Mouse (Mus musculus) induced T-regulatory cell, adult 2 months (primary cell): ENCODE data around the gene Akirin2.

Experiments used
- DNase-seq: peaks from one replicate; pipeline ENCODE4 v3.0.0-alpha.2; 2012; ENCODE audit warnings: low read depth

The Akirin2 gene

DNA sequence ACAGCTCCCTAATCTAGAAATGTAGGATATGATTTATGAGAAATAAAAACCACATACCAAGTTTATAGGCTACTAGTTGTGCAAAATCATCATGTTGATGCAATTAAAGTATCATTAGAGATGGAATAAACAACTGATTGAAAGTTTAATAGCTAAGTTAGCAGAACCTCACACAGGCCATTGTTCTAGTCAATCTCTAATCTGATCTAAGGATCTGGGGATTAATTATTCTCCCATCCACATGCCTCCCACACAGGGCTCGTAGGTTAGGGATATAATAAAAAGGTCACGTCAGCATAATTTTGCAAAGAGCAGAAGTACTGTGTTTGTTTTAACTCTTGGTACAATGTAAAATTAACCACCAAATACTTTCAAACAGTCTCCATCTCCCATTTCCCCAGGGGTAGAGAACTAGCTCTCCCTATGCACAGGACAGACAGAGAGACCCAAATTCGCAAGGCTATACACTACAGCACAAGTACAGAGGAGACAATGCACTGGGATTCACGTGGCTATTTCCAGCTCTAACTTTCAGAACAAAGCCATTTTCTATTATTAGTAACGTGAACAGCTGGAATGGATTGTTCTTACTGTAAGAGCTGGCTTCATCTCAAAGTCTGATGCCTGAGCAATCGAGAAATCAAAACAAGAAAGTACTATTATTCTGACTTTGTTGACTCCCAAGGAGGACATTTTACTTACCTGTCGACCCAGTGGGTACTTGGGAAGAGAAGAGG, 34.3 kb downstream of the Akirin2 start:
- DNase-seq, result no peak

DNA sequence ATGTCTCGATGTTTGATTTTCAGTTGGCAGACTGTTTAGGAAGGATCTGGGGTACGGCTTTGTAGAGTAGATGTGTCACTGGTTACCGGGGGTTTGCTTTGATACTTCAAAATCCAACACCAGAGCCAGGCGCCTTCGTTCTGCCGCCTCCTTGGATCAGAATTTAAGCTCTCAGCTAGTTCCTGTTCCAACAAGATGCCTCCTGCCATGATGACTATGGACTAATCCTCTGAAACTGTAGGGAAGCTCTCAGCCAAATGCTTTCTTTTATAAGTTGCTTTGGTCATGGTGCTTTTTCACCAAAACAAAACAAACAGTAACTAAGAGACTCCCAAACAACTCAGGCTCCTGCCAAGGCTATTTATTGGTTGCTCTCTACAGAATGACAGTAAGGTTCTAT, 52.4 kb downstream of the Akirin2 start:
- DNase-seq, result no peak

DNA sequence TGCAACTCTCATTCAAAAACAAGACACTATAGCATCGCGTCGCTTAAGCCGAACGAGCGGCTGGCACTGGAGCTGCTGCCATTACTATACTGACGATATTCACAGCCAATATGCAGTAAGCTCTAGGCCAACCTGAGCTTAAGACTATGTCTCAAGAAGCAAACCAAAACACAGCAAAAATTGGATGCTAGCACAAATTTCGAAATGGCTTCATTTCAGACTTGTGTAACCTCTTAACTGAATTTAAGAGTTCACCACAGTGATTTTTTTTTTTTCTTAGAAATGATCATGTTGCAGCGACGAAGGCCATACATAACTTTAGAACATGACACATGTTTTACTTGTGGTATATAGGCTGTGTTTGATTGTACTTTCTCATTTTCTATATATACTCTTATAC, 55.9 kb downstream of the Akirin2 start:
- no peak for DNase-seq

DNA sequence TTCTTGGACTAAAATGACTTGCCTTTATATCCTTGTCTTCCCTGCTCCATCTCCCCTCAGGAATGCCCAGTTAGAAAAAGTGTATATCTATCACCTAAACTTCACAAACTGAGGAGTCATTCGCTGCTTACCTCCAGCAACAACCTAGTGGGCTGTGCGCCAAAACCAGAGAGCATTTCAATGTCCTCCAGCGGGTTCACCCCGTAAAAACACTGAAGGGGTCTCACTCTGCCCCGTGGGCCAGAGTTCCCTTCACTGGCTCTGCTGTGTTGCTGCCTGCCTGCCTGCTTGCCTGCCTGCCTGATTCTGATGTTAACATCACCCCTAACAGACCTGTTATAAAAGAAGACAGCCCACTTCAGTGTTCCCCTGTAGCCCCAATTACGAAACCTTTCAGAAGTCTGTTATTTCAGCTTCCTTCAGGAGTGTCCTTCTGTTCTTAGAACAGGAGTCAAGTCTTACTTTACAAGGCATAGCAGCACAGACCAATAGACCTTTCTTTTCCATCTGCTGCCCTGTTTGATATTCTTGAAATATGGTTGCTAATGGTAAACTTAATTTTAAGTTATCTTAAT, 62.9 kb downstream of the Akirin2 start:
- peak; percentile 22 for DNase-seq

DNA sequence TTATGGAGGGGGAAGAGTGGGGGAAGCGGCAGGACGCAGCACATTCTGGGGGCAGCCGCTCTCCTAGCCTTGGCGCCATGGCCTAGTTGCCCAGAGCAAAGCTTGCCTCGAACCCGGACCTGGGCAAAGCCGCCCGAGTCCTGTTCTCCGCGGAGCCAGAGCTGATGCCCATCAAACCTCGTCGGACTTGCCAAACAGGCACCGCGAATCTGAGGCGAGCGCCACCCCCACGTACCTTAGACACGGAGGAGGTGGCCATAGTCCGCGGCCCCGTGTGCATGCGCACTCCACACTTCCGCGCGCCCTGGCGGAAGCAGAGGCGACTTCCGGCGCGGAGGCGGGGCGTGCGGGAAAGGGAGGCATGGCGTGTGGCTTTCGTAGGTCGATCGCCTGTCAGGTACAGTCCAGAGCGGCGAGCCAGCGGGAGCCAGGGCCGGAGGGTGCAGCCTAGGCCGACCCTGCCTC, 63.9 kb downstream of the Akirin2 start, which contains the start of the genes Orc3 and Rars2:
TSS of gene Orc3 (minus strand) at position 315 of the 465 bp plus-strand sequence.
TSS of gene Rars2 (plus strand) at position 328 of the 465 bp plus-strand sequence.
- DNase-seq, result peak; percentile 96

DNA sequence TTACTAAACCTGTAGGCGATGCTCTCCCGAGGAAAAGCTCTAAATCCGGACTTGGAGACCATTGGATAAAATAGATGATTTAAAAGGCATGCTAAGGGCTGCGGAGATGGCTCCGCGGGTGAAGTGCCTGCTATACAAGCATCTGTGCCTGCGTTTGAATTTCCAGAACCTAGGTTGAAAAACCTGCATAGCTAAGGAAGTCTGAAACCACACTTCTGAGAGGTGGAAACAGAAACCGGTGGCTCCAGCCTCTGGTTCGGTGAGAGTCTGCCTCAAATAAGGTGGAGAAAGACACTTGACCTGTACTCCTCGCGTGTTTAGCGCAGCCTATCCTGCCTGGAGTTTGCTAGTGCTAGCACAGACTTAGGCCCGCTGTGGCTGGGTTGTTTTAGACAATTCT, 64.6 kb downstream of the Akirin2 start:
- peak; percentile 62 for DNase-seq

DNA sequence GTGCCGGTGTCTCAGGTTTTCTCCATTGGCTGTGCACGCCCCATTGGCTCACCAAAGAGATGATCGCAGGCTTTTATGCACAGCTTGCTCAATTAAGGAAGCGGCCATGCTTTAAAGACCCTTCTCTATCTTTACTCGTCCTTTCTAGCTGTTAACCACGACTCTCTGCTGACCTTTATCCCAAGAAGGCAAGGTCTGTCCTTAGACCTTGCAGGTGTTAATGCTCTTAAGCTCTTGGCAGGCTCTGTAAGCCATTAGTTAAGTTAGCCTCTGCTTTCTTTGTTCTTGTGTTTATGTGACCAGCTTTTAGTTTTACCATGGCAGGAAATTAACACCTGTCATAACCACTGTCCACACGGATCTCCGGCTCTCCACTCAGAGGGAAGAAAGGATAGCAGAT, 65.4 kb downstream of the Akirin2 start:
- no peak for DNase-seq
